Mouse (Mus musculus) lung, postnatal 25 days (tissue): ENCODE data around the gene Stk24.

Source experiments
- DNase-seq: peaks from one replicate; pipeline ENCODE4 v3.0.0; 2022; ENCODE audit warnings: low spot score

Stk24 gene

GRCm38 (mm10) chr14:121351737-121352136, 28.1 kb downstream of the Stk24 start:
- no peak for DNase-seq

DNA sequence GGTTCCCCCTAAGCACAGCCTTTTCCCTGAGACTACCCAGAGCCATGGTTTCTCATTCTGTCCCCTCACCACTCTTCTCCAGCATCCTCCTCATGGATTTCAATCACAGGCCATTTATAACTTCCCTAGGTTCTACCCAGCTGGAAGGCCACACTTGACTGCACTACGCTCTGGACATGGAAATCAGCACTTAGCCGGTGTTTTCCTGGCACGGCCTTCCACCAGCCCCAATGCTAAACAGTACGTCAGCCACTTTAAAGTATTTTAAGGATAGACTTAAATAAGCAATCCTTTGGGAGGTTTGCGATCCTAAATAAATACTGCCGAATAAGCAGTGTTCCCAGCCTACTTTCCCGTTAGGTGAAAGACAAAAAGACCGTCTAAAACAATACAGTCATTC, 29.8 kb downstream of the Stk24 start:
- no peak for DNase-seq

GRCm38 (mm10) chr14:121349291-121349690, 30.5 kb downstream of the Stk24 start:
- no peak for DNase-seq

GRCm38 (mm10) chr14:121348256-121348655, 31.6 kb downstream of the Stk24 start:
- DNase-seq, result peak; percentile 42

- no peak for DNase-seq
Measured at GRCm38 (mm10) chr14:121347134-121347533, 32.7 kb downstream of the Stk24 start.

- DNase-seq, result peak; percentile 52
Measured at GRCm38 (mm10) chr14:121346654-121347053, 33.2 kb downstream of the Stk24 start.

GRCm38 (mm10) chr14:121346053-121346452, 33.8 kb downstream of the Stk24 start:
- DNase-seq, result no peak

GRCm38 (mm10) chr14:121344928-121345327, 34.9 kb downstream of the Stk24 start:
- DNase-seq, result no peak

GRCm38 (mm10) chr14:121342885-121343284, 36.9 kb downstream of the Stk24 start:
- no peak for DNase-seq

DNA sequence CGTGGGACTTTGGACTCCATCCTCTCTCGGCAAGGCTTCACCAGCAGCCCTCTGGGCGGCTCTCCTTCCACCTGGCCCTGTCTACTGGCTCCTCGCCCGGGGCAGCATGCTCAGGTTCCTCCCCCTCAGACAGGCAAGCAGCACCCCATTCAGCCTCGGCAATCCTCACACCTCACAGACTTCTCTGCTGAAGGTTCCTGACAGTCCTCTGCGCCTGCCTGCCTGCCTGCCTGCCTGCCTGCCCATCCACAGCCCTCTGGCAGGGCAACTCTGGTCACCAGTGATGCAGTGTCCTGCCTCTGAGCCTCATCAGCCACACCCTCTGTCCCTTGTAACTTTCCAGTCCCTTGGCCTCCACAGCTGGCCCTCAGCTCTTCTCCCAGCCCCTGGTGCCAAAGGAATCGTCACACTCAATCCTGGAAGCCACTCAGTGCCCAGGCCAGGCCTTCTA, 39.8 kb downstream of the Stk24 start:
- peak; percentile 27 for DNase-seq

DNA sequence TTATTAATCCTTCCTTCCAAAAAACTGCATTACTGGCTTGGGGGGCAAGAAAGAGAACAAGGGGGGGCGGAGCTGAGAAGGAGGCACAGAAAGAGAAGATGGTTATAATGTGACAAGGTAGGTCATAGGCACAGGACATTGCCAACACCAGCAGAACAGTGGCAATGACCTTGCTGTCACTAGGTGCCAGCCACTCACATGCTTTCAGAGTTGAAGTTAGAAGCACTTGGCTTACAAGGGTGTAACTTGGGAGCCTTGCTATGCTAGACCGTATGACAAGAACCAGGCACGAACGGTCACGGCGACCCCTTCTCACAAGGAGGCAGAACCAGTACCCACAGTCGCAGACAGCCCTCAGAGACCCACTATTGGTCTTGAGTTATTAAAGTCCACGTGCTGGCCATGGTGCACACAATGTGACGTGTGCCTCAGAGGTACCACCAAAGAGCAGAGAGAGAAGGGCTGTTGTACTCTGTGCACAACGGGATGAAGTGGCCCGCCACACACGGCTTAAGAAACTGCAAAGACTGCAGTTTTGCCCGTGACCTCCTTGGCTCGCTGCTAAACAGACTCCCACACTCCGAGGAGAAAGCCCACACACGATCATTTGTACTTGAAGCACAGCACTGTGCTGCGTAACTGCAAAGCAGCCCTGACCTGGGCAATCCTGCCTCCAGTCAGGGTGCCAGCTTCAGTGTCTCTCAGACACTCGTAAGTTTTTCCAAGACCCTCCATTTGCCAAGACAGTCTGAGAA, 40.8 kb downstream of the Stk24 start:
- DNase-seq, result no peak

GRCm38 (mm10) chr14:121330090-121330408, 49.8 kb downstream of the Stk24 start:
- DNase-seq, result no peak

- DNase-seq, result no peak
Measured at GRCm38 (mm10) chr14:121329401-121330089, 50.3 kb downstream of the Stk24 start.

GRCm38 (mm10) chr14:121328878-121329277, 50.9 kb downstream of the Stk24 start:
- no peak for DNase-seq

GRCm38 (mm10) chr14:121326432-121326831, 53.4 kb downstream of the Stk24 start:
- DNase-seq, result no peak

- DNase-seq, result no peak
Measured at GRCm38 (mm10) chr14:121324521-121325330, 55.1 kb downstream of the Stk24 start.

DNA sequence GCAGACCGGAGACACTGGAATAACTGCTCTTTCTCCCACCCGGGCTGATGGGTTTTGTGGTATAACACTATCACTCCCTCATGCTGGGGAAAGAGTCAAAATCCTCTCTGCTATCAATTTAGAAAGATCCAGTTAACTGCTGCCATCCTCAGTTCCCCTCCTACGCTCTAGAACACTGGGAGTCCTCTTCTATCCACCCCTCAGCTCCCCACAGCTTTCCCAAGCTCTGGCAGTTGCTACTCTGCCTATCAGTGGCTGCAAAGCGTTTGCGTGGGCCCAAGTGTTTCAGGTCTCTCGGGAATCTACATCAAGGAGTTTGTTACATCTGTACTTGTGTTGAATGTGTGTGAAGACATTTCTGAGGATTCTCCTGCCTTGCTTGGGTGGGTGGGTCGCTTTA, 57.2 kb downstream of the Stk24 start:
- DNase-seq, result no peak

DNA sequence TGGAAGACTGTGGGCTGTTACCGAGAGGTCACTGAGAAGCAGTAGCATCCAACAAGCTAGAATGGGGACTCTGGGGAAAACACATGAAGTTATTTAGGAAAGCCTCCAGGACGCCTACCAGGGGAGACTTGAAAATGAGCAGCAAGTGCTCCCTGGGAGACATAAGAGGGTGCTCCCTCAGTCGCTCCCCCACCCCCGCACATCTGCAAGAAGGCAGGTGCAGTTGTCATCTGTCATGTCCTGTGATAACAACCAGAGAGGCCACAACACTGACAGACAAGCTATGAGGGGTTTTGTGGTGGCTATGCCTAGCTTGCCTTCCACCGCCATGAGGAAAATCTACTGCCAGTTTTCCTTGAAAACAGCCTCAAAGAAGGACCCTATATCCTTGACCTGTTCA, 57.7 kb downstream of the Stk24 start:
- no peak for DNase-seq

GRCm38 (mm10) chr14:121318382-121318781, 61.4 kb downstream of the Stk24 start:
- no peak for DNase-seq

- DNase-seq, result no peak
Measured at GRCm38 (mm10) chr14:121317312-121317671, 62.5 kb downstream of the Stk24 start.

DNA sequence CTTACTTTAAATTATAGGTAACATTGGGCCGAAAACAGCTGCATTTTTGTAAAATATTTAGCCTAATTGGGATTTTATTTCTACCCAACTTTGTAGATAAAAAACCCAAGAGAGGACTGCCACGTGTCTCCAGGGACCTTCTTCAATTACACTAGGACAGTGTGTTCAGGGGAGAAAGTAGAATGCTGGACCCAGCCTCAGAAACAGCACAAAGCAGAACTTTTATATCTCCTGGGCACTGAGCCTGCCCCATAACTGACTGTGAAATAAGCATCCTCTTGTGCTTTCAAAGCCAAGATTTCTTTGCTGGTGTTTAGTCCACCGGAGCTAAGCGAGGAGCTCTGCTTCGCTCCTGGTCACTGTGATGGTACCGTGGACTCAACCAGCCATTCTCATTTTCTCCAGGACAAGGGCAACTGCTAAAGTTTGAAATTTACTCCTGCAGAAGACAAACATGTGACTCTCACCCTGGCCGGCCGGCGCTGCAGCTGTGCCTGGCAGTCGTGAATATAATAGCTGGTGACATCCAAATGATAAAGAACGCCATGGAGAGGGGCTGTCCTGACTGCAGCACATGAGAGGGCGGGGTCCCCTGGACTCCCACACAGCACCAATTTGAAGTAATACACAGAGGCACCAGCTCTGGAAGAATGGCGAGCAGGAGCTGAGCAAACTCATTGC, 63.0 kb downstream of the Stk24 start:
- DNase-seq, result no peak

DNA sequence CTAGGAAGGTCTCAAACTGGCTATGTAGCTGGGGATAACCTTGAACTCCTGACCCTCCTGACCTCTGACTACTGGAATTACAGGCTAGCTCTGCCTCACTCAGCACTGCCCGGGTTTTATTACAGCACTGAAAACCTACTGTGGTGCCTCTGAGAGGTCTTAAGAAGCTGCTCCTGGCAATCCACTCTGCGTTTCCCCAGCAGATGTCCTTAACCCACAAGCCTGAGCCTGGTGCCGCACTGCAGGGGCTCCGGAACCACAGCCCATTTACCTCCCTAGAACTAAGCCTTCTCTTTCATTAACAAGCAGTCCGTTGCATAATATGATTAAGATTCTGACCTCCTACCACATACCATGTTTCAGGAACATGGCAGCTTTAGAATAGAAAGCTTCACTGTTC, 63.7 kb downstream of the Stk24 start:
- DNase-seq, result no peak
